Mouse (Mus musculus) limb, embryonic 14.5 days (tissue): ENCODE measurements around the gene Stxbp5l. TPM values are rescaled to one million over a fixed set of nuclear protein-coding genes. Genes with fewer than 3 reads are reported as not detected.

Source experiments
- ATAC-seq: fragments of 200-750 bp; cut with Nextera tagmentation; 2 replicates; pipeline ENCODE4 v1.8.0; 2017; ENCODE audit warnings: low read depth, moderate number of reproducible peaks, moderate TSS enrichment; ENCODE audit not compliant: low FRiP score
- DNase-seq: peaks from one replicate; pipeline ENCODE4 v3.0.0-alpha.2; 2015; ENCODE audit warnings: low spot score
- H3K27ac ChIP-seq: fragments of 300-500 bp; sonication (generic); replicated peaks from 2 replicates; pipeline ENCODE4 v1.5.1; 2014; ENCODE audit warnings: low read depth, mild to moderate bottlenecking, low read length, moderate library complexity, mixed read lengths
- H3K27me3 ChIP-seq: fragments of 300-500 bp; sonication (generic); 2 replicates; pipeline ENCODE4 v1.6.1; 2014; ENCODE audit warnings: low read length, mixed read lengths; ENCODE audit not compliant: control insufficient read depth, insufficient read depth
- H3K36me3 ChIP-seq: fragments of 300-500 bp; sonication (generic); 2 replicates; pipeline ENCODE4 v1.6.1; 2014; ENCODE audit warnings: mild to moderate bottlenecking, low read length, moderate library complexity, mixed read lengths; ENCODE audit not compliant: control insufficient read depth, insufficient read depth
- H3K4me1 ChIP-seq: fragments of 300-500 bp; sonication (generic); 2 replicates; pipeline ENCODE4 v1.6.1; 2014; ENCODE audit warnings: antibody characterized with exemption, low read length, mixed read lengths; ENCODE audit not compliant: control insufficient read depth, insufficient read depth
- H3K4me2 ChIP-seq: fragments of 300-500 bp; sonication (generic); replicated peaks from 2 replicates; pipeline ENCODE4 v1.6.1; 2014; ENCODE audit warnings: low read depth, mild to moderate bottlenecking, low read length, moderate library complexity; ENCODE audit not compliant: severe bottlenecking
- H3K4me3 ChIP-seq: fragments of 300-500 bp; sonication (generic); replicated peaks from 2 replicates; pipeline ENCODE4 v1.5.1; 2014; ENCODE audit warnings: low read length
- H3K9ac ChIP-seq: fragments of 300-500 bp; sonication (generic); 2 replicates; pipeline ENCODE4 v1.6.1; 2014; ENCODE audit warnings: mild to moderate bottlenecking, low read depth, low read length, moderate library complexity; ENCODE audit not compliant: severe bottlenecking
- H3K9me3 ChIP-seq: fragments of 300-500 bp; sonication (generic); 2 replicates; pipeline ENCODE4 v1.6.1; 2016; ENCODE audit warnings: low read length; ENCODE audit not compliant: control insufficient read depth
- POLR2A ChIP-seq: fragments of 200-500 bp; IDR thresholded peaks from 2 replicates; pipeline ENCODE4 v1.8.0; 2012; ENCODE audit warnings: inconsistent platforms, mild to moderate bottlenecking, moderate library complexity, borderline replicate concordance; ENCODE audit not compliant: insufficient read depth, insufficient read length; ENCODE audit errors: extremely low read depth
- WGBS: fragments of 180-500 bp; shearing (Covaris S2); extraction: QIAGEN DNeasy Blood & Tissue Kit; methylation state at CpG from one replicate; pipeline ENCODE4 v1.1.7; 2014; 5-methylcytosine and 5-hydroxymethylcytosine counted together
- polyA plus RNA-seq, 2 experiments: library from polyadenylated mRNA; depleted of rRNA in 1 of 2; stranded (reverse) in 1 of 2; unstranded in 1 of 2; fragments of >200 nt; fragmentation: Nextera tagmentation in 1 of 2; extraction: Ambion mirVana in 1 of 2; gene quantifications; 2 replicates each; pipeline versions ENCODE4 v1.2.1 to v1.2.3; 2012 to 2014

Gene Stxbp5l
- polyA plus RNA-seq, 2 experiments: 0.08 to 0.22 TPM

DNA sequence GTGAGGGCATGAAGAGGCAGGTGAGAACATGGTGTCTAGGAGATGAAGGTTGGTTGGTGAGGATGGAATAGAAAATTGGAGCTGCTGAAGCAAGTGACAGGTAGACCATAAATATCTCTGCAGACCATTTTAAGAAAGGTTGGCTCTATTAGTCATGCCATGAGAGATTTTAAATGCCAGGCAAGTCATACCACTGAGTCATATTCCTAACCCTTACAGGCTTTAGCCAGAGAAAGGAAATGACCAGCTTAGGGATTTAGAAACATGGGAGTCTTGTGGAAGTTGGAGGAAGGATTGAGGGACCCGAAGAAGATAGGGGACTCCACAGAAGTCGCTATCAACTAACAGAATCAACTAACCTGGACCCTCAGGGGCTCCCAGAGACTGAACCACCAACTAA, 35.8 kb upstream of the Stxbp5l start:
- DNase-seq (no peak), ATAC-seq (no peak)
- Histone ChIP-seq H3K4me1 (no peaks in the 10 kb centered on the region), H3K27ac (no peak overlapping the region), H3K27me3 (no peaks in the 10 kb centered on the region), H3K36me3 (no peaks in the 10 kb centered on the region), H3K4me3 (no peak overlapping the region), H3K4me2 (no peak overlapping the region), H3K9ac (no peak overlapping the region), H3K9me3 (no peaks in the 10 kb centered on the region)
- TF ChIP-seq POLR2A: no peak
- WGBS: 85% methylated on average over 2 of the region's 2 CpGs

DNA sequence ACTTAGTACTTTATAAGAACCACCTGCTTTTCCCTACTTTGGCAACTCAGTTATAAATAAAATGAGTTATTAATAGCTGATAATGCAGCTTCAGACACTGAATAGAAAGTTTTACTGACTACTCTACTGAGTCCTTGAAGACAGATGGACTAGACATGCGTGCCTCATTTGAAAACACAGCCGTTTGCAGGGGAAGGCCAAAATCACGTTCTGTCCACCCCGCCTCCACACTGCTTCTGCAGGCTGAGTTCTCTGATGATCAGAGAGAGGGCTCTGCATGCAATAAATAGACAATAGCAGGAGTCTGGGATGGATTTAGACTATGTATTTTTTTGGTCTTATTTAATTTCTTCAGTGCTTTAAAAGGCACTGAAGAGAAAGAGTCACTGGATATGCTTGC, 20.8 kb upstream of the Stxbp5l start:
- Histone ChIP-seq H3K4me2 (no peak overlapping the region), H3K36me3 (no peaks in the 10 kb centered on the region), H3K9ac (no peak overlapping the region), H3K4me3 (no peak overlapping the region), H3K27ac (no peak overlapping the region), H3K9me3 (no peaks in the 10 kb centered on the region), H3K4me1 (no peaks in the 10 kb centered on the region), H3K27me3 (no peaks in the 10 kb centered on the region)
- 70% methylated on average over 4 of the region's 4 CpGs for WGBS
- DNase-seq (no peak), ATAC-seq (no peak)
- no peak for TF ChIP-seq POLR2A

DNA sequence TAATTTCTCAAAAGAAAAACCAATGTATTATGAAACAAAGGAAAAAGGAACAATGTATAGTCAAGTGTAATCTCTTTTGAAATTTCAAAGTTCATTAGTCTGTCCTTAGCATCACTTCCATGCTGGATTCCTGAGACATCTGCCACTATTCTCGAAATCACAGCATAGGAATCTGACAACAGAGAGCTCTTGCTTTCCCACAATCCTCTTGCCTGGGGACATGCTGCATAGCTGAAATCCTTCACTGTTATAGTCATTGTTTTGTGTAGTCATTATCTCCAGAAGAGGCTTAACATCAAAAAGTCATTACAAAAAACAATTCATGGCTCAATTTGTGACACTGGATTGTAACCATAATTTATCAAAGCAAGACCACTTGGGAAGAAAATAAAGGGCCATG, 20.2 kb upstream of the Stxbp5l start:
- H3K4me2 ChIP-seq: no peak overlapping the region
- H3K27me3 ChIP-seq: no peaks in the 10 kb centered on the region
- H3K9me3 ChIP-seq: no peaks in the 10 kb centered on the region
- WGBS: 63% methylated on average over 1 of the region's 1 CpGs
- no peak for DNase-seq
- H3K4me3 ChIP-seq: no peak overlapping the region
- ATAC-seq: no peak
- no peaks in the 10 kb centered on the region for H3K4me1 ChIP-seq
- no peak for TF ChIP-seq POLR2A
- H3K27ac ChIP-seq: no peak overlapping the region
- H3K9ac ChIP-seq: no peak overlapping the region
- H3K36me3 ChIP-seq: no peaks in the 10 kb centered on the region

DNA sequence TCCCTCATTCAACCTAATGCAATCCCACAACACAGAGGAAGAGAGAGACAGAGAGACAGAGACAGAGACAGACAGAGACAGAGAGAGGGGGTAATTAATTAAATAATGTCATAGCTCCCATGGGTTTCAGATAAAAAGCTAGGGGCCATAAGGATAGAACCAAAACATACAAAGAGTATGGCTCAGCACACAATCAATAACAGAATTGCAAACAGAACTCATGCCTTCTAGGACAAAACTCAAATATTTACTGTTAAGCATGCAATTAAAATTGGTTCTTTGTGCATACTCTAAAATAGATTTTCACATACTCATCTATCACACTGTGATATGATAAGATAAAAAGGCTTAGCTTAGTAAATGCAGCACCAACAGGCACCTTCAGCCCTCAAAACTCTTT, 5.2 kb upstream of the Stxbp5l start:
- Histone ChIP-seq H3K27ac (no peak overlapping the region), H3K36me3 (no peaks in the 10 kb centered on the region), H3K4me1 (peaks cover 1% of the 10 kb centered on the region; the same call in 1 of the 2 replicates), H3K9ac (no peak overlapping the region), H3K9me3 (no peaks in the 10 kb centered on the region), H3K4me3 (no peak overlapping the region), H3K27me3 (peaks cover 4% of the 10 kb centered on the region; the same call in 1 of the 2 replicates), H3K4me2 (no peak overlapping the region)
- ATAC-seq (no peak), DNase-seq (no peak)
- TF ChIP-seq POLR2A: no peak

GRCm38 (mm10) chr16:37389201-37389905, 4.6 kb upstream of the Stxbp5l start:
- Histone ChIP-seq H3K9ac (no peak overlapping the region), H3K4me2 (no peak overlapping the region), H3K4me3 (no peak overlapping the region), H3K27ac (no peak overlapping the region), H3K4me1 (peaks cover 4% of the 10 kb centered on the region; the same call in 1 of the 2 replicates), H3K36me3 (no peaks in the 10 kb centered on the region), H3K9me3 (no peaks in the 10 kb centered on the region), H3K27me3 (peaks cover 8% of the 10 kb centered on the region)
- no peak for DNase-seq
- 88% methylated on average over 4 of the region's 4 CpGs for WGBS
- no peak for ATAC-seq
- no peak for TF ChIP-seq POLR2A
